11 mouse cellular contexts compared by ENCODE assay signal in the genomic region with DNA sequence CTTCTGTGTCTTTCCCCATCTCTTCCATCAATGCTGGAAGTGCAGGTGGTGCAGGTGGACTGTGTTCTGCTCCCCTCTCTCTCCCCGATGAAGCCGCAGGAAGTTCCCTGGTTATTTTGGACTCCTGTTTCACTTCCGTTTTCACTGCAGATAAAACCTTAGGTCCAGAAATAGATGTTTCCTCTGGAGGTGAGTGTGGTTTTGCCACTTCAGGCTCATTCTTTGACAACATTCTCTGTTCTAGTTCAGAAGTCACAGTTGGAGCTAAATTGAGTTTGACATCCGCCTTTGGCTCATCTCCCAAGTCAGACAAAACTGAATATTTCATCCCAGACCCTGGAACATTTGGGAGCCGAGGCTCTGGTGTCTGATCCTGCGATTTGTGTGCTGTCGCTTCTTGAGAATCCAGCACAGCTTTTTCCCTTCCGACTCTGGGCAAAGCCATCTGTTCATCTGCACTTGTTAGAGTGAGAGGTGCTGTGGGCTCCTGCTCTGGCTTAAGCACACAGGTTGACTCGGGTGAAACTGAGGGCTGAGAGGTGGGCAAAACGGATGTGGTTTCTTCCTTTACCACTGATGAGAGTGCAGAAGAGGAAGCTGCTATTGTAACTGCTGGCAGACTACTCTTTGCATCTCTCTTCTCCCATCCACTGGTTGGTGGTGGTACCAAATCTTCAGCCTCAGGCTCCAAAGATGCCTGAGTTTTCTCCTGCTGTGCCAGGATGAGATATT. TPM values are rescaled to one million over a fixed set of nuclear protein-coding genes. Genes with fewer than 3 reads are reported as not detected.
DNase-seq lines count a peak whose midpoint lies in the region; ATAC-seq lines count a peak whose summit lies in the region.
"Had no signal": no experiment of that assay in that cellular context is flagged by ENCODE, and none has a peak within 500 bp of the region (broad histone marks: within the 10 kb centered on the region; RNA-seq: fewer than 3 reads in every experiment).

No protein-coding gene starts in this region.

- ATAC-seq in kidney, embryonic 14.5 days (ENCODE audit: low FRiP score, low TSS enrichment): no peak
- peak; percentile 76 for ATAC-seq in CD4-positive, CD25-positive, alpha-beta regulatory T cell, adult 4 months
- ATAC-seq in neural tube, embryonic 15.5 days (ENCODE audit: low FRiP score): no peak

- WGBS in kidney, embryonic 14.5 days: 82% methylated on average over 10 of the region's 10 CpGs
- WGBS in neural tube, embryonic 15.5 days: 90% methylated on average over 10 of the region's 10 CpGs

- H3K4me1 ChIP-seq in kidney, embryonic 14.5 days (ENCODE audit: control insufficient read depth, insufficient read depth, low read length): no peaks in the 10 kb centered on the region
- H3K4me1 ChIP-seq in neural tube, embryonic 15.5 days: no peaks in the 10 kb centered on the region
- H3K4me1 ChIP-seq: embryonic facial prominence, embryonic 15.5 days had no signal

- H3K4me3 ChIP-seq in kidney, embryonic 14.5 days (ENCODE audit: low read length): no peak overlapping the region
- no peak overlapping the region for H3K4me3 ChIP-seq in neural tube, embryonic 15.5 days (replicated peaks)
- H3K4me3 ChIP-seq: embryonic facial prominence, embryonic 15.5 days had no signal

- peak; percentile 18 for DNase-seq in kidney, adult 9 months
- DNase-seq in cerebellum, adult 11-12 months: peak; percentile 51
- peak; percentile 13 for DNase-seq in spleen, adult 12 weeks (ENCODE audit: low spot score)
- no peak for DNase-seq in gastrocnemius, postnatal 10 days
- no peak for DNase-seq in left cerebral cortex, postnatal 10 days (ENCODE audit: extremely low spot score in 1 of 2, low spot score in 2 of 2)

- H3K36me3 ChIP-seq in kidney, embryonic 14.5 days (ENCODE audit: control insufficient read depth, insufficient read depth, low read length): no peaks in the 10 kb centered on the region
- H3K36me3 ChIP-seq in neural tube, embryonic 15.5 days: no peaks in the 10 kb centered on the region
- H3K36me3 ChIP-seq: embryonic facial prominence, embryonic 15.5 days had no signal

- no peak overlapping the region for H3K27ac ChIP-seq in kidney, embryonic 14.5 days (ENCODE audit: low read depth, low read length)
- H3K27ac ChIP-seq in neural tube, embryonic 15.5 days (replicated peaks): no peak overlapping the region
- H3K27ac ChIP-seq: embryonic facial prominence, embryonic 15.5 days; kidney, postnatal 0 days; macrophage had no signal

- H3K27me3 ChIP-seq in kidney, embryonic 14.5 days (ENCODE audit: control insufficient read depth, insufficient read depth, low read length): no peaks in the 10 kb centered on the region
- no peaks in the 10 kb centered on the region for H3K27me3 ChIP-seq in neural tube, embryonic 15.5 days (replicated peaks)
- H3K27me3 ChIP-seq: embryonic facial prominence, embryonic 15.5 days had no signal

- no peak overlapping the region for H3K9ac ChIP-seq in kidney, embryonic 14.5 days (ENCODE audit: low read depth, low read length)
- no peak overlapping the region for H3K9ac ChIP-seq in neural tube, embryonic 15.5 days (replicated peaks)
- H3K9ac ChIP-seq: embryonic facial prominence, embryonic 15.5 days had no signal

- intact Hi-C loops in left cerebral cortex, postnatal 10 days (cut with DNase I): loop anchor here (10.0 kb wide), 1 partner anchor 210 kb away; no protein-coding TSS in a partner anchor

- no peaks in the 10 kb centered on the region for H3K9me3 ChIP-seq in kidney, embryonic 14.5 days (ENCODE audit: control insufficient read depth, low read length)
- H3K9me3 ChIP-seq in neural tube, embryonic 15.5 days (replicated peaks): no peaks in the 10 kb centered on the region
- H3K9me3 ChIP-seq: embryonic facial prominence, embryonic 15.5 days had no signal

- no peak overlapping the region for H3K4me2 ChIP-seq in kidney, embryonic 14.5 days (replicated peaks; ENCODE audit: low read depth, low read length)
- H3K4me2 ChIP-seq in neural tube, embryonic 15.5 days: no peak overlapping the region
- H3K4me2 ChIP-seq: embryonic facial prominence, embryonic 15.5 days had no signal

RNA-seq across cellular contexts. Expression of gene Cmya5, which starts 50.2 kb away (rescaled TPM):
- polyA plus RNA-seq in kidney, embryonic 14.5 days (2014; fragmentation: Nextera tagmentation; extraction: Ambion mirVana): 0.04 and 0.07 TPM in 2 replicates
- polyA plus RNA-seq in CD4-positive, CD25-positive, alpha-beta regulatory T cell, adult 4 months (2017; shearing (Covaris generic)): under 1 TPM; 0.39 to 0.52 TPM
- 0.19 and 0.20 TPM in 2 replicates for polyA plus RNA-seq in neural tube, embryonic 15.5 days (2015; fragmentation: Nextera tagmentation; extraction: Ambion mirVana)
- 100 to 1,000 TPM; 451 to 467 TPM for total RNA-seq in gastrocnemius, postnatal 10 days (2021)
- 1 to 10 TPM; 1.4 to 2.0 TPM for total RNA-seq in left cerebral cortex, postnatal 10 days (2021)

Comparison
In these comparisons a context has a peak if more than half of its experiments do, and no peak if none do; other contexts are left out.
1. DNase-seq: peak in kidney, adult 9 months (single experiment), cerebellum, adult 11-12 months (single experiment) and spleen, adult 12 weeks (single experiment); none in gastrocnemius, postnatal 10 days (single experiment) and left cerebral cortex, postnatal 10 days (0 of 2).